Mouse (Mus musculus) hindlimb bud, embryonic 11.5 days (tissue): ENCODE data around the gene Id2.

Experiments used
- DNase-seq: peaks from one replicate; pipeline ENCODE4 v3.0.0-alpha.2; 2012; ENCODE audit warnings: low read depth, low spot score; ENCODE audit errors: extremely low spot score

Id2 gene

GRCm38 (mm10) chr12:25108865-25109264, 11.9 kb upstream of the Id2 start:
- DNase-seq = no peak

- DNase-seq = no peak
Observed at GRCm38 (mm10) chr12:25104541-25104940, 7.6 kb upstream of the Id2 start.

GRCm38 (mm10) chr12:25103911-25104310, 7.0 kb upstream of the Id2 start:
- DNase-seq = no peak

- no peak for DNase-seq
Observed at GRCm38 (mm10) chr12:25101389-25101788, 4.4 kb upstream of the Id2 start.

- no peak for DNase-seq
Observed at GRCm38 (mm10) chr12:25100411-25101217, 3.7 kb upstream of the Id2 start.

- no peak for DNase-seq
Observed at GRCm38 (mm10) chr12:25099563-25100408, 2.8 kb upstream of the Id2 start.

GRCm38 (mm10) chr12:25099313-25099562, 2.3 kb upstream of the Id2 start:
- no peak for DNase-seq

GRCm38 (mm10) chr12:25098561-25099312, 1.8 kb upstream of the Id2 start:
- peak; percentile 58 for DNase-seq

GRCm38 (mm10) chr12:25098161-25098550, 1.2 kb upstream of the Id2 start:
- no peak for DNase-seq

- peak; percentile 42 for DNase-seq
Observed at GRCm38 (mm10) chr12:25097210-25098160, 545 bp upstream of the Id2 start.

- DNase-seq = no peak
Observed at GRCm38 (mm10) chr12:25096640-25097051, 294 bp downstream of the Id2 start.

- DNase-seq = peak; percentile 94
Observed at GRCm38 (mm10) chr12:25095974-25096639, 833 bp downstream of the Id2 start.

- no peak for DNase-seq
Observed at GRCm38 (mm10) chr12:25095538-25095937, 1.4 kb downstream of the Id2 start.

GRCm38 (mm10) chr12:25094621-25095521, 2.1 kb downstream of the Id2 start:
- DNase-seq = no peak

- DNase-seq = no peak
Observed at GRCm38 (mm10) chr12:25093241-25093774, 3.6 kb downstream of the Id2 start.

GRCm38 (mm10) chr12:25092751-25093211, 4.2 kb downstream of the Id2 start:
- DNase-seq = no peak

- DNase-seq = peak; percentile 79
Observed at GRCm38 (mm10) chr12:25092027-25092704, 4.8 kb downstream of the Id2 start.

GRCm38 (mm10) chr12:25089433-25089832, 7.5 kb downstream of the Id2 start:
- no peak for DNase-seq
